Mouse (Mus musculus): Measurements from ENCODE around the gene Apoa4. TPM values are rescaled to one million over a fixed set of nuclear protein-coding genes. Genes with fewer than 3 reads are reported as not detected.

Gene Apoa4
- polyA plus RNA-seq, 1 experiment from 2014 or later, result not detected

Other genes with a start within 250 kb of the Apoa4 start
- 261 and 262 TPM in 2 replicates for gene Pafah1b2, start 228.0 kb upstream of the Apoa4 start, polyA plus RNA-seq (2016; fragmentation: Nextera tagmentation; extraction: Ambion mirVana)
- gene Sik3, start 227.9 kb upstream of the Apoa4 start, polyA plus RNA-seq (2016; fragmentation: Nextera tagmentation; extraction: Ambion mirVana), result 8.4 and 9.9 TPM in 2 replicates
- gene Apoa1, start 12.1 kb upstream of the Apoa4 start, polyA plus RNA-seq (2016; fragmentation: Nextera tagmentation; extraction: Ambion mirVana), result 1.4 TPM in 2 replicates
- gene Apoc3, start 5.1 kb upstream of the Apoa4 start, polyA plus RNA-seq (2016; fragmentation: Nextera tagmentation; extraction: Ambion mirVana), result not detected in 2 replicates
- gene Apoa5, start 27.9 kb downstream of the Apoa4 start, polyA plus RNA-seq (2016; fragmentation: Nextera tagmentation; extraction: Ambion mirVana), result not detected in 2 replicates
- 70.8 and 71.1 TPM in 2 replicates for gene Zpr1, start 32.4 kb downstream of the Apoa4 start, polyA plus RNA-seq (2016; fragmentation: Nextera tagmentation; extraction: Ambion mirVana)
- 34.3 and 34.7 TPM in 2 replicates for gene Bud13, start 42.3 kb downstream of the Apoa4 start, polyA plus RNA-seq (2016; fragmentation: Nextera tagmentation; extraction: Ambion mirVana)
- gene 4931429L15Rik, start 79.3 kb downstream of the Apoa4 start, polyA plus RNA-seq (2016; fragmentation: Nextera tagmentation; extraction: Ambion mirVana), result not detected in 2 replicates

Data from embryonic facial prominence, embryonic 10.5 days (tissue).